Mouse (Mus musculus): ENCODE results near the gene Ralgps1.

DNA sequence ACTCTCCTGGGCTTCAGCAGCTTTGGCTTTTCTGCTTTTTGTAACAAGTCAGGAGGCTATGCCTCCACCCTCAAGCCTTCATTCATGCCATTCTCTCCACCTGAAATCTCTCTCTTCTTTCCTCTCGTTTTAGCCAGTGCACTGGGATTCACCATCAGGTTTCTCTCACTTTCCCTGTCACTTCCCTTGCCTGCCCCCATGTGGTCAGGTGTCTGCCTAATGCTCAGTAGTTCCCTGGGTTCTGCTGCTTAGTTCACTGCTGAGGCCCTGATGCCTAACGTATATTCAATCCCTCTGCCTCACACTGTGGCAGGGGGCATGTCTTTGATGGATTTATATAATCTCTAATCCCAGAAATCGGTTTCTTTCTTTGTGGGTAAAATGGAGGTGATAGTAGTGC, 29.9 kb upstream of the Ralgps1 start:
- TF ChIP-seq CTCF (IDR thresholded peaks at IDR 0.05; ENCODE audit: extremely low read depth, insufficient read depth, low read length) (peak; percentile 45; the same call in 1 of the 2 replicates), POLR2A (IDR thresholded peaks at IDR 0.05; ENCODE audit: extremely low read depth, insufficient read depth, low read length) (no peak)
